Comparison of ENCODE assay signal across 1 mouse cellular context in genomic region chr1:39960623-39961022, GRCm38 (mm10).
TF ChIP-seq lines count a peak whose summit lies in the region.

No protein-coding gene starts in this region.

TF ChIP-seq in CH12.LX, 34 proteins besides CTCF, POLR2A, EP300 and RAD21 (continued from another document):
- TF ChIP-seq MAZ (IDR thresholded peaks at IDR 0.05; ENCODE audit: low read depth, low read length) (no peak), IRF4 (IDR thresholded peaks at IDR 0.05; ENCODE audit: low read depth, low read length) (no peak), SMC3 (IDR thresholded peaks at IDR 0.05; ENCODE audit: low read depth, low read length) (no peak), MAFK (IDR thresholded peaks at IDR 0.05; ENCODE audit: insufficient replicate concordance, low read length) (no peak), ELF1 (IDR thresholded peaks at IDR 0.05; ENCODE audit: low read depth, low read length) (no peak), CHD2 (IDR thresholded peaks at IDR 0.05; ENCODE audit: low read length) (no peak), JUND (conservative IDR thresholded peaks at IDR 0.05; ENCODE audit: low read depth, low read length) (no peak), NELFE (IDR thresholded peaks at IDR 0.05; ENCODE audit: low read depth, low read length) (no peak), E2F4 (IDR thresholded peaks at IDR 0.05; ENCODE audit: insufficient replicate concordance, low read depth, low read length) (no peak), USF2 (conservative IDR thresholded peaks at IDR 0.05; ENCODE audit: low read depth, low read length) (peak; percentile 66), JUN (IDR thresholded peaks at IDR 0.05; ENCODE audit: insufficient read depth, low read depth, low read length) (no peak)
